In the genomic region with DNA sequence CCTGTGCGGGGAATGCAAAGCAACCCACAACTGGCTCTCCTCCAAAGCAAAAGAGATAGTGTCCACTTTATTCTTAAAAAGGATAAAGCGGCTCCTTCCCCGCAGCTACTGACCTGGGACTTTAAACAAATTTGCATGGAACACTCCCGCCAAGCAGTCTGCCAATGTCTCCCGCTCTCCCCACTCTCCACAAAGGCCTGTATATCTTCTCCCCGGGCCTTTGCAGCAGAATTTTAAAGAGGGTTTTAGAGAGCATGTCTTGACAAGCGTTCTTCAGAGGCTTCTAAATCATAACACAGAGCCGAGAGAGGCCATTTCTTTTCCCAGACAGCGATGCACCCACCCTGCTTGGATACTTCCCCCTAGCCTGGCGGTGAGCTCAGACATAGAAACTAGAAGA, we compare ENCODE assay signal across 17 mouse cellular contexts.
DNase-seq lines count a peak whose midpoint lies in the region; ATAC-seq and TF ChIP-seq lines count a peak whose summit lies in the region.
"Had no signal": no experiment of that assay in that cellular context is flagged by ENCODE, and none has a peak within 500 bp of the region (broad histone marks: within the 10 kb centered on the region; RNA-seq: fewer than 3 reads in every experiment).

No protein-coding gene starts in this region.

- no peaks in the 10 kb centered on the region for H3K9me3 ChIP-seq in heart, embryonic 15.5 days (replicated peaks)
- H3K9me3 ChIP-seq in lung, embryonic 15.5 days: no peaks in the 10 kb centered on the region
- no peaks in the 10 kb centered on the region for H3K9me3 ChIP-seq in intestine, postnatal 0 days (ENCODE audit: control insufficient read depth)
- no peaks in the 10 kb centered on the region for H3K9me3 ChIP-seq in neural tube, embryonic 15.5 days (replicated peaks)
- H3K9me3 ChIP-seq: embryonic facial prominence, embryonic 15.5 days; forebrain, embryonic 10.5 days; limb, embryonic 13.5 days had no signal

- H3K27ac ChIP-seq in heart, embryonic 15.5 days: no peak overlapping the region
- no peak overlapping the region for H3K27ac ChIP-seq in lung, embryonic 15.5 days
- no peak overlapping the region for H3K27ac ChIP-seq in intestine, postnatal 0 days (ENCODE audit: low read depth, low read length)
- H3K27ac ChIP-seq in neural tube, embryonic 15.5 days (replicated peaks): peak overlapping the region; percentile 56
- H3K27ac ChIP-seq: embryonic facial prominence, embryonic 15.5 days; forebrain, embryonic 10.5 days; heart, adult 2 months; kidney, postnatal 0 days; limb, embryonic 13.5 days; liver, embryonic 14.5 days had no signal

- DNase-seq in heart, postnatal 4 days: no peak
- DNase-seq in lung, adult 2 months: no peak
- DNase-seq in ovary, postnatal 14 days (ENCODE audit: low spot score): no peak
- DNase-seq: adrenal gland, postnatal 25 days; cerebellum, adult 9-10 months; heart, adult 2 months; right cerebral cortex, postnatal 14 days had no signal

- ATAC-seq in heart, embryonic 15.5 days (replicated peaks; ENCODE audit: insufficient number of reproducible peaks, insufficient read depth, low FRiP score, low read depth): no peak
- no peak for ATAC-seq in lung, embryonic 15.5 days (ENCODE audit: borderline replicate concordance, extremely low read depth, low FRiP score, low TSS enrichment)
- no peak for ATAC-seq in intestine, postnatal 0 days
- ATAC-seq in neural tube, embryonic 15.5 days (ENCODE audit: low FRiP score): no peak
- ATAC-seq: inflammation-experienced regulatory T-cells, adult 6 months had no signal

- WGBS in heart, embryonic 15.5 days: 22% methylated on average over 10 of the region's 10 CpGs
- WGBS in lung, embryonic 15.5 days: 26% methylated on average over 10 of the region's 10 CpGs
- WGBS in lung, adult 2 months: 47% methylated on average over 10 of the region's 10 CpGs
- 44% methylated on average over 10 of the region's 10 CpGs for WGBS in intestine, postnatal 0 days
- 24% methylated on average over 10 of the region's 10 CpGs for WGBS in neural tube, embryonic 15.5 days

- TF ChIP-seq CTCF in lung, adult 2 months (IDR thresholded peaks at IDR 0.05; ENCODE audit: insufficient read depth, low read length): no peak
- no peak for TF ChIP-seq CTCF in intestine, postnatal 0 days (IDR thresholded peaks at IDR 0.05; ENCODE audit: low read depth)

- no peak for TF ChIP-seq POLR2A in lung, adult 2 months (IDR thresholded peaks at IDR 0.05; ENCODE audit: borderline replicate concordance, extremely low read depth, low read depth, low read length)

- peaks cover 5% of the 10 kb centered on the region; the same call in 1 of the 2 replicates for H3K4me1 ChIP-seq in heart, embryonic 15.5 days (replicated peaks)
- H3K4me1 ChIP-seq in lung, embryonic 15.5 days: peaks cover 11% of the 10 kb centered on the region
- no peaks in the 10 kb centered on the region for H3K4me1 ChIP-seq in lung, adult 2 months (ENCODE audit: control insufficient read depth, insufficient read depth, low read length)
- 0 out of 2 replicates have a peak, but pooled peaks cover 3% of the 10 kb centered on the region for H3K4me1 ChIP-seq in intestine, postnatal 0 days (replicated peaks; ENCODE audit: control insufficient read depth, insufficient read depth, low read length)
- H3K4me1 ChIP-seq in neural tube, embryonic 15.5 days: peaks cover 23% of the 10 kb centered on the region

- H3K27me3 ChIP-seq in heart, embryonic 15.5 days: 0 out of 2 replicates have a peak, but pooled peaks cover 4% of the 10 kb centered on the region
- H3K27me3 ChIP-seq in lung, embryonic 15.5 days: peaks cover 10% of the 10 kb centered on the region; the same call in 1 of the 2 replicates
- H3K27me3 ChIP-seq in intestine, postnatal 0 days (replicated peaks; ENCODE audit: control insufficient read depth, insufficient read depth, low read length): no peaks in the 10 kb centered on the region
- peaks cover 2% of the 10 kb centered on the region; the same call in 1 of the 2 replicates for H3K27me3 ChIP-seq in neural tube, embryonic 15.5 days (replicated peaks)
- H3K27me3 ChIP-seq: embryonic facial prominence, embryonic 15.5 days had no signal

- H3K9ac ChIP-seq in heart, embryonic 15.5 days: no peak overlapping the region
- H3K9ac ChIP-seq in lung, embryonic 15.5 days: no peak overlapping the region
- H3K9ac ChIP-seq in intestine, postnatal 0 days (ENCODE audit: low read depth, low read length): no peak overlapping the region
- no peak overlapping the region for H3K9ac ChIP-seq in neural tube, embryonic 15.5 days (replicated peaks)
- H3K9ac ChIP-seq: embryonic facial prominence, embryonic 15.5 days; limb, embryonic 13.5 days; liver, embryonic 14.5 days had no signal

- no peak overlapping the region for H3K4me3 ChIP-seq in heart, embryonic 15.5 days
- no peak overlapping the region for H3K4me3 ChIP-seq in lung, embryonic 15.5 days
- no peak overlapping the region for H3K4me3 ChIP-seq in lung, adult 2 months (replicated peaks; ENCODE audit: extremely low read depth, low read depth, low read length)
- no peak overlapping the region for H3K4me3 ChIP-seq in intestine, postnatal 0 days (ENCODE audit: low read depth, low read length)
- H3K4me3 ChIP-seq in neural tube, embryonic 15.5 days (replicated peaks): no peak overlapping the region
- H3K4me3 ChIP-seq: embryonic facial prominence, embryonic 15.5 days; forebrain, embryonic 10.5 days; heart, adult 2 months; limb, embryonic 13.5 days had no signal

- H3K36me3 ChIP-seq in heart, embryonic 15.5 days: no peaks in the 10 kb centered on the region
- H3K36me3 ChIP-seq in lung, embryonic 15.5 days: no peaks in the 10 kb centered on the region
- H3K36me3 ChIP-seq in intestine, postnatal 0 days (ENCODE audit: control insufficient read depth, insufficient read depth): no peaks in the 10 kb centered on the region
- no peaks in the 10 kb centered on the region for H3K36me3 ChIP-seq in neural tube, embryonic 15.5 days
- H3K36me3 ChIP-seq: embryonic facial prominence, embryonic 15.5 days; forebrain, embryonic 10.5 days; limb, embryonic 13.5 days had no signal

- 0 out of 2 replicates have a peak overlapping the region, but pooled peaks have one; percentile 17 for H3K4me2 ChIP-seq in heart, embryonic 15.5 days
- H3K4me2 ChIP-seq in lung, embryonic 15.5 days: 0 out of 2 replicates have a peak overlapping the region, but pooled peaks have one; percentile 6
- 0 out of 2 replicates have a peak overlapping the region, but pooled peaks have one; percentile 1 for H3K4me2 ChIP-seq in intestine, postnatal 0 days (replicated peaks; ENCODE audit: low read depth)
- H3K4me2 ChIP-seq in neural tube, embryonic 15.5 days: no peak overlapping the region
- H3K4me2 ChIP-seq: embryonic facial prominence, embryonic 15.5 days; limb, embryonic 13.5 days had no signal
